Mouse (Mus musculus): Measurements from ENCODE around the gene Ripor1.

DNA sequence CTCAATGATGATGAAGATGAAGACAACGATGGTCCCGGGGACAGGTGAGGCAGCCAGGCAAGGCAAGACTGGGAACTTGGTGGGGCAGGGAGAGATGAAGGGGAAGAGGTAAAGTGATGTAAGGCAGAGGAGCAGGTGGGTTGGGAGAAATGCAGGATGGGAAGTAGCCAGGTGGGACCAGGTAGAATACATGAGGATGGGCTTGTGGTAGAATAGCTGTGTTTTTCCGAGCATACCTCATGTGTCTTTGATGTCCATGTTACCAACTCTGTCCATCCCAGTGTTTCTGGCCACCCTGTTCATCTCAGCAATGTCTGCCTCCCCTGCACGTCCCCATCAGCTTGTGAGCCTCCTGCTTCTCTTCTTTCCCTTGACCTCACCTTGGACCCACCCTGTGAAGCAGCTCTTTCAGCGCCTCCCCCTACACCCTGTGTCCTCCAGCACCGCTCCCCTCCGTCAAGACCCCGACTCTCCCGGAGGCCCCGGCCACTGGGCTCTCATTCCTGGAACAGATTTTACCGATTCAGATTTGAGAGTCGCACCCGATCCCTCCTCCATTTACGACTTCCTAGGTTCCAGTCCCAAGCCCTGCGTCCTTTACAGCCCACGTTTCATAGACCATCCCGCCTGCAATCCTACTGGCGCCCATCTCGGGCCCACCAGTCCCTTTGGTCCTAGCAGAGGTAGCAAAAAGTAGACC, 14.0 kb downstream of the Ripor1 start:
- TF ChIP-seq CTCF (IDR thresholded peaks at IDR 0.05; ENCODE audit: control insufficient read depth, insufficient read depth, insufficient read length) (no peak), MYOD1 (IDR thresholded peaks at IDR 0.05; ENCODE audit: control insufficient read depth, insufficient read length, low read depth) (no peak), FOSL1 (IDR thresholded peaks at IDR 0.05; ENCODE audit: insufficient read depth, low read length, poor library complexity, severe bottlenecking) (no peak), CEBPB (IDR thresholded peaks at IDR 0.05; ENCODE audit: low read depth) (no peak), MYOG (IDR thresholded peaks at IDR 0.05; ENCODE audit: control insufficient read depth, extremely low read depth, insufficient read length) (no peak), MAX (IDR thresholded peaks at IDR 0.05) (no peak), USF1 (IDR thresholded peaks at IDR 0.05; ENCODE audit: low read depth) (no peak)

All from C2C12 (cell line).